Mouse (Mus musculus) heart, embryonic 10.5 days (tissue): ENCODE results near the gene Shoc2. TPM values are rescaled to one million over a fixed set of nuclear protein-coding genes. Genes with fewer than 3 reads are reported as not detected.

Source experiments
- DNase-seq: peaks from one replicate; pipeline ENCODE4 v3.0.0-alpha.2; 2017; ENCODE audit warnings: low spot score
- H3K27ac ChIP-seq: fragments of 300-500 bp; sonication (generic); 2 replicates; pipeline ENCODE4 v1.5.1; 2016; ENCODE audit warnings: mild to moderate bottlenecking
- H3K27me3 ChIP-seq: fragments of 300-500 bp; sonication (generic); 2 replicates; pipeline ENCODE4 v1.6.1; 2016; ENCODE audit warnings: mild to moderate bottlenecking; ENCODE audit not compliant: poor library complexity, insufficient read depth, severe bottlenecking
- H3K36me3 ChIP-seq: fragments of 300-500 bp; sonication (generic); 2 replicates; pipeline ENCODE4 v1.6.1; 2016; ENCODE audit warnings: mild to moderate bottlenecking, moderate library complexity
- H3K4me1 ChIP-seq: fragments of 300-500 bp; sonication (generic); 2 replicates; pipeline ENCODE4 v1.6.1; 2016; ENCODE audit warnings: mild to moderate bottlenecking
- H3K4me3 ChIP-seq: fragments of 300-500 bp; sonication (generic); 2 replicates; pipeline ENCODE4 v1.5.1; 2016; ENCODE audit warnings: mild to moderate bottlenecking, moderate library complexity
- H3K9me3 ChIP-seq: fragments of 300-500 bp; sonication (generic); 2 replicates; pipeline ENCODE4 v1.6.1; 2016; ENCODE audit warnings: mild to moderate bottlenecking, moderate library complexity
- WGBS: fragments of 180-500 bp; shearing (Covaris S2); methylation state at CpG from one replicate; pipeline ENCODE4 v1.1.7; 2016; 5-methylcytosine and 5-hydroxymethylcytosine counted together
- polyA plus RNA-seq: library from polyadenylated mRNA; unstranded; fragments of >200 nt; fragmentation: Nextera tagmentation; extraction: Ambion mirVana; gene quantifications from 2 replicates; pipeline ENCODE4 v1.2.1, GENCODE M21; 2016

Shoc2 gene
- polyA plus RNA-seq, 1 experiment from 2014 or later: 54.7 TPM

- Histone ChIP-seq H3K4me1 (no peaks in the 10 kb centered on the region), H3K36me3 (peaks cover 8% of the 10 kb centered on the region), H3K4me3 (no peak overlapping the region), H3K27me3 (no peaks in the 10 kb centered on the region), H3K27ac (no peak overlapping the region), H3K9me3 (no peaks in the 10 kb centered on the region)
- 91% methylated on average over 1 of the region's 1 CpGs for WGBS
- no peak for DNase-seq
Observed at GRCm38 (mm10) chr19:53994276-53994675, 50.2 kb downstream of the Shoc2 start.

- peaks cover 8% of the 10 kb centered on the region for H3K36me3 ChIP-seq
- 76% methylated on average over 4 of the region's 4 CpGs for WGBS
- H3K27ac ChIP-seq: no peak overlapping the region
- no peak overlapping the region for H3K4me3 ChIP-seq
- H3K9me3 ChIP-seq: no peaks in the 10 kb centered on the region
- no peak for DNase-seq
- no peaks in the 10 kb centered on the region for H3K27me3 ChIP-seq
- 0 out of 2 replicates have a peak, but pooled peaks cover 4% of the 10 kb centered on the region for H3K4me1 ChIP-seq
Observed at GRCm38 (mm10) chr19:54010973-54011372, 66.9 kb downstream of the Shoc2 start.

- DNase-seq: no peak
- H3K4me3 ChIP-seq: no peak overlapping the region
Observed at GRCm38 (mm10) chr19:54014999-54015398, 70.9 kb downstream of the Shoc2 start.

GRCm38 (mm10) chr19:54015503-54015902, 71.4 kb downstream of the Shoc2 start:
- 95% methylated on average over 5 of the region's 5 CpGs for WGBS
- H3K36me3 ChIP-seq: no peaks in the 10 kb centered on the region; the same call in 1 of the 2 replicates
- no peak for DNase-seq
- H3K9me3 ChIP-seq: no peaks in the 10 kb centered on the region
- no peaks in the 10 kb centered on the region for H3K27me3 ChIP-seq
- H3K4me3 ChIP-seq: no peak overlapping the region
- H3K4me1 ChIP-seq: no peaks in the 10 kb centered on the region
- no peak overlapping the region for H3K27ac ChIP-seq

More at GRCm38 (mm10) chr19:54014999-54015398, 70.9 kb downstream of the Shoc2 start:
- Histone ChIP-seq H3K27ac (no peak overlapping the region), H3K36me3 (no peaks in the 10 kb centered on the region; the same call in 1 of the 2 replicates), H3K4me1 (0 out of 2 replicates have a peak, but pooled peaks cover 2% of the 10 kb centered on the region), H3K27me3 (no peaks in the 10 kb centered on the region), H3K9me3 (no peaks in the 10 kb centered on the region)
- 96% methylated on average over 5 of the region's 5 CpGs for WGBS

- WGBS: 90% methylated on average over 6 of the region's 6 CpGs
Observed at GRCm38 (mm10) chr19:54035100-54035499, 91.0 kb downstream of the Shoc2 start.

GRCm38 (mm10) chr19:54039441-54039840, 95.3 kb downstream of the Shoc2 start:
- H3K9me3 ChIP-seq: no peaks in the 10 kb centered on the region
- H3K4me3 ChIP-seq: no peak overlapping the region
- H3K4me1 ChIP-seq: peaks cover 9% of the 10 kb centered on the region; the same call in 1 of the 2 replicates
- peaks cover 3% of the 10 kb centered on the region; the same call in 1 of the 2 replicates for H3K27me3 ChIP-seq
- no peak overlapping the region for H3K27ac ChIP-seq
- peaks cover 14% of the 10 kb centered on the region for H3K36me3 ChIP-seq
- WGBS: 75% methylated on average over 7 of the region's 7 CpGs
- no peak for DNase-seq

More at GRCm38 (mm10) chr19:54035100-54035499, 91.0 kb downstream of the Shoc2 start:
- H3K9me3 ChIP-seq: no peaks in the 10 kb centered on the region
- no peaks in the 10 kb centered on the region for H3K4me1 ChIP-seq
- DNase-seq: no peak
- H3K36me3 ChIP-seq: peaks cover 37% of the 10 kb centered on the region
- no peak overlapping the region for H3K4me3 ChIP-seq
- no peaks in the 10 kb centered on the region for H3K27me3 ChIP-seq
- H3K27ac ChIP-seq: no peak overlapping the region

- Histone ChIP-seq H3K4me3 (no peak overlapping the region), H3K27me3 (peaks cover 14% of the 10 kb centered on the region), H3K9me3 (no peaks in the 10 kb centered on the region), H3K4me1 (peaks cover 19% of the 10 kb centered on the region; the same call in 1 of the 2 replicates), H3K36me3 (peaks cover 8% of the 10 kb centered on the region), H3K27ac (no peak overlapping the region)
- DNase-seq: no peak
- 50% methylated on average over 4 of the region's 4 CpGs for WGBS
Observed at GRCm38 (mm10) chr19:54040356-54041028, 96.4 kb downstream of the Shoc2 start.

GRCm38 (mm10) chr19:54041029-54041367, 96.9 kb downstream of the Shoc2 start:
- no peaks in the 10 kb centered on the region for H3K9me3 ChIP-seq
- H3K4me3 ChIP-seq: no peak overlapping the region
- WGBS: 29% methylated on average over 5 of the region's 5 CpGs
- H3K27me3 ChIP-seq: peaks cover 19% of the 10 kb centered on the region
- H3K27ac ChIP-seq: no peak overlapping the region
- peaks cover 24% of the 10 kb centered on the region for H3K4me1 ChIP-seq
- no peak for DNase-seq
- H3K36me3 ChIP-seq: peaks cover 6% of the 10 kb centered on the region

- peaks cover 49% of the 10 kb centered on the region for H3K4me1 ChIP-seq
- H3K4me3 ChIP-seq: peak within 1 kb of the TSS; percentile 70
- no peaks in the 10 kb centered on the region for H3K36me3 ChIP-seq
- H3K27ac ChIP-seq: no peak within 1 kb of the TSS
- peaks cover 48% of the 10 kb centered on the region for H3K27me3 ChIP-seq
- 64% methylated on average over 5 of the region's 5 CpGs for WGBS
- no peaks in the 10 kb centered on the region for H3K9me3 ChIP-seq
- DNase-seq: no peak
Observed at GRCm38 (mm10) chr19:54043851-54044250, 99.7 kb downstream of the Shoc2 start, which contains the start of gene Adra2a. Adra2a (plus strand) TSS chr19:54044151.

- WGBS: under 1% methylated on average over 59 of the region's 59 CpGs
- DNase-seq: peak; percentile 81
- peaks cover 49% of the 10 kb centered on the region for H3K4me1 ChIP-seq
- H3K27ac ChIP-seq: 0 out of 2 replicates have a peak overlapping the region, but pooled peaks have one; percentile 44
- H3K9me3 ChIP-seq: no peaks in the 10 kb centered on the region
- H3K36me3 ChIP-seq: no peaks in the 10 kb centered on the region
- peaks cover 56% of the 10 kb centered on the region for H3K27me3 ChIP-seq
- H3K4me3 ChIP-seq: peak overlapping the region; percentile 70
Observed at GRCm38 (mm10) chr19:54044507-54045371, 100.6 kb downstream of the Shoc2 start.

- WGBS: 1% methylated on average over 29 of the region's 29 CpGs
- 0 out of 2 replicates have a peak overlapping the region, but pooled peaks have one; percentile 44 for H3K27ac ChIP-seq
- DNase-seq: peak; percentile 79
- H3K4me3 ChIP-seq: peak overlapping the region; percentile 70
- H3K4me1 ChIP-seq: peaks cover 48% of the 10 kb centered on the region
- no peaks in the 10 kb centered on the region for H3K9me3 ChIP-seq
- peaks cover 63% of the 10 kb centered on the region for H3K27me3 ChIP-seq
- H3K36me3 ChIP-seq: no peaks in the 10 kb centered on the region
Observed at GRCm38 (mm10) chr19:54045412-54045811, 101.3 kb downstream of the Shoc2 start.

GRCm38 (mm10) chr19:54045931-54046683, 102.0 kb downstream of the Shoc2 start:
- H3K27me3 ChIP-seq: peaks cover 68% of the 10 kb centered on the region
- H3K9me3 ChIP-seq: no peaks in the 10 kb centered on the region
- peak overlapping the region; percentile 70 for H3K4me3 ChIP-seq
- no peaks in the 10 kb centered on the region for H3K36me3 ChIP-seq
- DNase-seq: peak; percentile 73
- peaks cover 42% of the 10 kb centered on the region for H3K4me1 ChIP-seq
- 3% methylated on average over 55 of the region's 55 CpGs for WGBS
- peak overlapping the region; percentile 57 for H3K27ac ChIP-seq
